In the genomic region with DNA sequence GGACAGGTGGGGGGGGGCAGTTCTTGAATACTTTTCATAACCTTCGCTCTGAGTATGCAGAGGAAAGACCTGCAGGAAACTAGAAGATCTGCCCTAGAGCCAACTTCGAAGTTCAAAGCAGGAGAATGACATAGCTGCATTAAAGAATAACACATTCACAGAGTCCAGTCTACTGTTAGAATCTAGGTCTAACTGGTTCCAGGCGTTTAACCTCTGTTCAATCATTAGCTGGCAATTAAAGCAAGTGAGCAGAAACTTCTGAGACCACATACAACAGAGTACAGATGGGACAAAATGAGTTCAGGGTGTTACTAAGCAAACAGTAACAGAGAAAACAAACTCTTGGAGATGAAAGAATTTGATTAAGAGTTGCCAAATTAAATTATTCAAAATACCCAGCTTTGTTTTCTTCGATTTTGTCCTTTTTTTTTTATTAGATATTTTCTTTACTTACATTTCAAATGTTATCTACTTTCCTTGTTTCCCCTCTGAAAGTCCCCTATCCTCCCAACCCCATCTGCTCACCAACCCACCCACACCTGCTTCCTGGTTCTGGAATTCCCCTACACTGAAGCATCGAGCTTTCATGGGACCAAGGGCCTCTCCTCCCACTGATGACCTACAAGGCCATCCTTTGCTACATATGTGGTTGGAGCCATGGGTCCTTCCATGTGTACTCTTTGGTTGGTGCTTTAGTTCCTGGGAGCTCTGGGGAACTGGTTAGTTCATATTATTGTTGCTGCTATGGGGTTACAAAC, we compare ENCODE assay signal across 30 mouse cellular contexts. TPM values are rescaled to one million over a fixed set of nuclear protein-coding genes. Genes with fewer than 3 reads are reported as not detected.
DNase-seq lines count a peak whose midpoint lies in the region; ATAC-seq lines count a peak whose summit lies in the region.
"Had no signal": no experiment of that assay in that cellular context is flagged by ENCODE, and none has a peak within 500 bp of the region (broad histone marks: within the 10 kb centered on the region; RNA-seq: fewer than 3 reads in every experiment).

No protein-coding gene starts in this region.

- H3K27me3 ChIP-seq in kidney, embryonic 15.5 days: no peaks in the 10 kb centered on the region
- H3K27me3 ChIP-seq: intestine, embryonic 15.5 days; limb, embryonic 15.5 days had no signal

- no peak overlapping the region for H3K9ac ChIP-seq in kidney, embryonic 15.5 days
- H3K9ac ChIP-seq: intestine, embryonic 15.5 days; limb, embryonic 15.5 days had no signal

- ATAC-seq in kidney, embryonic 15.5 days (replicated peaks; ENCODE audit: low FRiP score): peak; percentile 93
- ATAC-seq: hindbrain, embryonic 16.5 days; intestine, embryonic 15.5 days; lung, postnatal 0 days had no signal

- H3K4me1 ChIP-seq in kidney, embryonic 15.5 days: peaks cover 8% of the 10 kb centered on the region
- H3K4me1 ChIP-seq: heart, embryonic 10.5 days; hindbrain, embryonic 10.5 days; intestine, embryonic 15.5 days; midbrain, embryonic 10.5 days had no signal

- DNase-seq in kidney, adult 11 months: peak; percentile 65
- no peak for DNase-seq in kidney, adult 18-20 months
- peak; percentile 23 for DNase-seq in forelimb bud, embryonic 11.5 days (ENCODE audit: low read depth, low spot score)
- DNase-seq in kidney, postnatal 36 days: peak; percentile 35 to 86
- no peak for DNase-seq in left cerebral cortex, adult 18-20 months (ENCODE audit: low spot score in 2 of 2)
- no peak for DNase-seq in adrenal gland, postnatal 25 days
- no peak for DNase-seq in cerebellum, adult 18-20 months
- DNase-seq: cerebellum, adult 11-12 months; cerebellum, postnatal 14 days; gastrocnemius, adult 2 months; thymus, adult 2 months; thymus, postnatal 4 days had no signal

- no peak overlapping the region for H3K4me3 ChIP-seq in kidney, embryonic 15.5 days (replicated peaks)
- H3K4me3 ChIP-seq: gastrocnemius, adult 2 months; heart, embryonic 10.5 days; hindbrain, embryonic 10.5 days; intestine, embryonic 15.5 days; limb, embryonic 15.5 days; midbrain, embryonic 10.5 days had no signal

- no peaks in the 10 kb centered on the region for H3K36me3 ChIP-seq in kidney, embryonic 15.5 days
- H3K36me3 ChIP-seq: heart, embryonic 10.5 days; hindbrain, embryonic 10.5 days; intestine, embryonic 15.5 days; limb, embryonic 15.5 days; midbrain, embryonic 10.5 days had no signal

- 51% methylated on average over 5 of the region's 5 CpGs for WGBS in kidney, embryonic 15.5 days

- H3K27ac ChIP-seq in kidney, embryonic 15.5 days: peak overlapping the region; percentile 87
- H3K27ac ChIP-seq: gastrocnemius, adult 2 months; heart, embryonic 10.5 days; hindbrain, embryonic 10.5 days; intestine, embryonic 15.5 days; limb, embryonic 15.5 days had no signal

- H3K9me3 ChIP-seq in kidney, embryonic 15.5 days (replicated peaks): no peaks in the 10 kb centered on the region
- H3K9me3 ChIP-seq: heart, embryonic 10.5 days; hindbrain, embryonic 10.5 days; intestine, embryonic 15.5 days; limb, embryonic 15.5 days; midbrain, embryonic 10.5 days had no signal

- no peak overlapping the region for H3K4me2 ChIP-seq in kidney, embryonic 15.5 days
- H3K4me2 ChIP-seq: intestine, embryonic 15.5 days; limb, embryonic 15.5 days had no signal

RNA-seq across cellular contexts. Expression of a gene that starts 11.1 kb away (rescaled TPM):
- not detected in 2 replicates for polyA plus RNA-seq in kidney, embryonic 15.5 days (2015; fragmentation: Nextera tagmentation; extraction: Ambion mirVana)
- not detected for total RNA-seq in left cerebral cortex, adult 18-20 months (2021)
- not detected in 2 replicates for total RNA-seq in adrenal gland, postnatal 25 days (2021)
- total RNA-seq: adrenal gland, adult 18-20 months; ES-E14; layer of hippocampus, adult 18-20 months; layer of hippocampus, postnatal 25 days; left cerebral cortex, postnatal 14 days; midbrain, postnatal 0 days had no signal
- polyA plus RNA-seq: forebrain, embryonic 11.5 days; hindbrain, embryonic 10.5 days; hindbrain, embryonic 16.5 days; intestine, embryonic 15.5 days; liver, embryonic 16.5 days; lung, postnatal 0 days; midbrain, embryonic 10.5 days; midbrain, postnatal 0 days; neural tube, embryonic 14.5 days; stomach, embryonic 16.5 days; thymus, adult 2 months had no signal

Comparison
In these comparisons a context has a peak if more than half of its experiments do, and no peak if none do; other contexts are left out.
1. DNase-seq: peak in kidney, adult 11 months (single experiment), forelimb bud, embryonic 11.5 days (single experiment) and kidney, postnatal 36 days (2 of 2); none in kidney, adult 18-20 months (single experiment), left cerebral cortex, adult 18-20 months (0 of 2), adrenal gland, postnatal 25 days (single experiment) and cerebellum, adult 18-20 months (0 of 2).